Mouse (Mus musculus) adrenal gland, adult 8-10 months (tissue): Measurements from ENCODE around the gene Prss3. TPM values are rescaled to one million over a fixed set of nuclear protein-coding genes. Genes with fewer than 3 reads are reported as not detected.
"Not testable (repeated sequence)": the region's sequence is repeated elsewhere in the genome, so short reads cannot be mapped to it uniquely, and the experiment has no call there.

Experiments used
- DNase-seq: peaks from one replicate; pipeline ENCODE4 v3.0.0; 2022
- total RNA-seq, 4 experiments: library from RNA; stranded (reverse); gene quantifications; 2 replicates each; pipeline ENCODE4 v1.2.4; 2022

The Prss3 gene
- total RNA-seq = not detected

DNA sequence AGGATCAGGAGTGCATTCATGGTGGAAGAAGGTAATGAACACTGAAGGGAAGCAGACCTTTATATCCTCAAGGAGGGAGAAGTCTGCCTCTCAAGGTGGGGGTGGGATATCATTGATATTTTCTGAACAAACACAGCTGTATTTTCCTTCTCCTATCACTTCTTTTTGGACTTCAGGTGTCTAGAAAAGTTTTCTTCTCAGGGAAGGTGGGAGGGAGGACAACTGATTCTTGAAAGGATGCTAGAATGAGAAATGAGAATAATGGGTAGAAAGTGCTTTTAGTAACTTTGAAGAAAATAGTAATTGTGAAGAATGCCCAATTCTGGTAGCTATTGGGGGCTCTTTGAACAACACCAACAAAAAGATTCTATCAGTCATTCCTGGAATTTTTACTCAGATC, at the start of gene Prss3:
TSS of gene Prss3 (minus strand) at position 101 of the 400 bp plus-strand sequence.
- not testable (repeated sequence) for DNase-seq

DNA sequence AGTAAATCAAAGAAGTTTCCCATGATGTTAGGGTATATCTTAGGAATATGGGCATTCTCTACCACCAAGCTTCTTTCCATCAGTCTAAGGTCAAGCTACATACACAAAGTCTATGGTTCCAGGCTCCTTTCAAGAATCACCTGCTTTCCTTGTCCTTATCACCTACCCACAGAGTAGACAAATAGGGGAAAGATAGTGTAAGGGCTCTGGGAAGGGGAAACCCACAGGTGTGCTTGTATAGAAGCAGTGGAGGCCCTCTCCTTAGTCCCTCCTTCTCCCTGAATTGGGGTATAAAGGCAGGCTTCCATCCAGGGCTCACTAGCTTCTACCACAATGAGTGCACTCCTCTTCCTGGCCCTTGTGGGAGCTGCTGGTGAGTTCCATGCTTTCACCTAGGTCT, 14.6 kb upstream of the Prss3 start, which contains the start of gene Gm5771:
TSS of gene Gm5771 (plus strand) at position 301 of the 400 bp plus-strand sequence.
- DNase-seq = not testable (repeated sequence)

DNA sequence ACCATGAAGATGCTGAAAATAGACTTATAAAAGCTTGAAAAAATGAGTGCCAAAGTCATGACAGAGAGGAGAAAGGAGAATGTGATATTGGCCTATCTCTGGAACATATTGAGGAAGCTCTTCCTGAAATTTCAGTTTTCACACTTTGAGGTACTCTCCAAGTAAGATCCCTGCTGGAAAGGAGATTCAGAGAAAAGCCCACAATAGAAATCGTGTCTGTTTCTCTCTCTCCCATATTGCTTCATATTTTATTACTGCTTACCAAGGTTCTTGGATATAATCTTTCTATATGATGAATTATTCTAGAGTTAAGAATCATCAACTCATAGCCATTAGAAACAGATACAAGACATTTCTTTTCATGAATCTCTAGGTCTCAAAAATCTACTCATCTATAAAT, 14.2 kb upstream of the Prss3 start:
- DNase-seq = not testable (repeated sequence)

DNA sequence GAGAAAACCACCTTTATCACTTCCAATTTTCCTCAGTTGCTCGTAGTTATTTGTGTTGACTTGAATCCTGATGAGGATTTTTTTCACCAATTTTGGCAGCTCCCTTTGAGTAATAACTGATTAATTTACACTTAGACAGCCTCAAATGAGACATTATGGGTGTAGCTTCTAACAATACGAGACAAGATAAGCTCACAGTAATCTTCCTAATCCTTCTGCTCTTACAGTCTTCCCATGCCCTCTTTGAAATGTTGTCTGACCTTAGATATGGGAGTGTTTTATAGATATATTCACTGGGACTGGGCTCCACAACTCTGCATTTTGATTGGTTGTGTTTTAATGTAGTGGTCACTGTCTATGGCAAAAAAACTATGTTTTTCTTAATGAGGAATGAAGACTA, 9.3 kb upstream of the Prss3 start:
- no peak for DNase-seq

DNA sequence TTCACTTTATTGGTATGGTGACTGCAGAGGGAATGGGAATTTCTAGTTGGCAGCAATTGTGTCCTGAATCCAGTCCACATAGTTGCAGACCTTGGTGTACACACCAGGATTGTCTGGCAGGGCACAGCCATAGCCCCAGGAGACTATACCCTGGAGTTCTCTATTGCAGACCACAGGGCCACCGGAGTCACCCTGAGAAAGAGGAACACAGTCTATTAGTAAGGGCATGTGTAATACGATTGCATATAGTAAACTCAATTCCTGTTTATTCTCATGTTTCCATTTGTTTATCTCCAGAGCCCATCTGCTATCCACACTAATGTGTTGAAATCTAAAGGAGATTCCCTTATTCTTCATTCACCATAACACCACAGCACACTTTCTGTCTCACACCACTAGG, 3.7 kb downstream of the Prss3 start:
- DNase-seq = not testable (repeated sequence)

DNA sequence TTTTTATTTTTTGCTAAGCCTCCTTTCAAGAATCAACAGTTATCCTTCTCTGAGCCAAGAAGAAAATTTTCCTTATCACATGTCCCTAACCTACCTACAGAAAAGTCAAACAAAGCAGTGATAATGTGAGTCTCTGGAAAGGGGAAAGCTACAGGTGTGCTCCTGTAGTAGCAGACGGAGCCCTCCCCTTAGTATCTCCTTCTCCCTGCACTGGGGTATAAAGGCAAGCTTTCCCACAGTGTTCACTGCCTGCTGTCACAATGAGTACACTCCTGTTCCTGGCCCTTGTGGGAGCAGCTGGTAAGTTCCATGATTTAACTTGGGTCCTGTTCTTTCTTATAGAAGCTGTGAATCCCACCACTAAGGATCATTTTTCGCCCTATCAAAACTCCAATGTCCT, 23.5 kb downstream of the Prss3 start, which contains the start of gene Try10:
TSS of gene Try10 (plus strand) at position 174 of the 400 bp plus-strand sequence.
- no peak for DNase-seq

Other genes starting within 250 kb of the Prss3 start
- gene Try4, start 75.4 kb downstream of the Prss3 start, total RNA-seq = not detected
- not detected for gene Try5, start 60.8 kb downstream of the Prss3 start, total RNA-seq
- not detected for gene Try10, start 23.6 kb downstream of the Prss3 start, total RNA-seq
- not detected for gene Gm5771, start 14.7 kb upstream of the Prss3 start, total RNA-seq
- gene Gm10334, start 68.5 kb upstream of the Prss3 start, total RNA-seq = not detected
- gene Prss1, start 81.3 kb upstream of the Prss3 start, total RNA-seq = not detected
- not detected for gene Prss2, start 144.1 kb upstream of the Prss3 start, total RNA-seq
- gene Ephb6, start 227.8 kb upstream of the Prss3 start, total RNA-seq = 10 to 100 TPM in 2 of 4 experiments, 1 to 10 TPM in 2; 7.0 to 13.7 (median 11.0) TPM